Mouse (Mus musculus): ENCODE data around the gene Nelfa. TPM values are rescaled to one million over a fixed set of nuclear protein-coding genes. Genes with fewer than 3 reads are reported as not detected.
"Not testable (repeated sequence)": the region's sequence is repeated elsewhere in the genome, so short reads cannot be mapped to it uniquely, and the experiment has no call there.

The Nelfa gene
- polyA plus RNA-seq, 1 experiment from 2014 or later: 33.5 TPM

GRCm38 (mm10) chr5:33916616-33917015, 19.6 kb downstream of the Nelfa start:
- not testable (repeated sequence) for H3K4me2 ChIP-seq; H3K4me1 ChIP-seq; H3K27ac ChIP-seq (replicated peaks); H3K4me3 ChIP-seq; H3K9ac ChIP-seq; H3K9me3 ChIP-seq; H3K27me3 ChIP-seq (replicated peaks); ATAC-seq (ENCODE audit: extremely low read depth, insufficient number of reproducible peaks, low FRiP score, low TSS enrichment)
- 96% methylated on average over 2 of the region's 2 CpGs for WGBS
- H3K36me3 ChIP-seq: peaks cover 85% of the 10 kb centered on the region

- not testable (repeated sequence) for H3K27ac ChIP-seq (replicated peaks); H3K9ac ChIP-seq; H3K4me2 ChIP-seq; H3K4me1 ChIP-seq; H3K4me3 ChIP-seq; ATAC-seq (ENCODE audit: extremely low read depth, insufficient number of reproducible peaks, low FRiP score, low TSS enrichment); H3K9me3 ChIP-seq; H3K27me3 ChIP-seq (replicated peaks)
- peaks cover 69% of the 10 kb centered on the region for H3K36me3 ChIP-seq
These were observed 21.2 kb downstream of the Nelfa start for GRCm38 (mm10) chr5:33915031-33915430.

- Histone ChIP-seq H3K4me2 (no peak overlapping the region), H3K4me1 (no peaks in the 10 kb centered on the region), H3K27ac (replicated peaks) (no peak overlapping the region), H3K36me3 (peaks cover 56% of the 10 kb centered on the region), H3K27me3 (replicated peaks) (no peaks in the 10 kb centered on the region), H3K9me3 (no peaks in the 10 kb centered on the region), H3K9ac (no peak overlapping the region), H3K4me3 (no peak overlapping the region)
- 88% methylated on average over 9 of the region's 9 CpGs for WGBS
- no peak for ATAC-seq (ENCODE audit: extremely low read depth, insufficient number of reproducible peaks, low FRiP score, low TSS enrichment)
These were observed 33.0 kb downstream of the Nelfa start for GRCm38 (mm10) chr5:33903176-33903575.

GRCm38 (mm10) chr5:33902696-33903095, 33.5 kb downstream of the Nelfa start:
- no peak overlapping the region for H3K4me2 ChIP-seq
- 81% methylated on average over 2 of the region's 2 CpGs for WGBS
- no peaks in the 10 kb centered on the region for H3K9me3 ChIP-seq
- H3K27ac ChIP-seq (replicated peaks): no peak overlapping the region
- H3K4me3 ChIP-seq: no peak overlapping the region
- no peak for ATAC-seq (ENCODE audit: extremely low read depth, insufficient number of reproducible peaks, low FRiP score, low TSS enrichment)
- H3K36me3 ChIP-seq: peaks cover 61% of the 10 kb centered on the region
- H3K9ac ChIP-seq: no peak overlapping the region
- no peaks in the 10 kb centered on the region for H3K4me1 ChIP-seq
- no peaks in the 10 kb centered on the region for H3K27me3 ChIP-seq (replicated peaks)

- no peak for ATAC-seq (ENCODE audit: extremely low read depth, insufficient number of reproducible peaks, low FRiP score, low TSS enrichment)
- Histone ChIP-seq H3K27ac (replicated peaks) (no peak overlapping the region), H3K36me3 (peaks cover 75% of the 10 kb centered on the region), H3K4me3 (no peak overlapping the region), H3K9ac (no peak overlapping the region), H3K4me2 (no peak overlapping the region), H3K27me3 (replicated peaks) (no peaks in the 10 kb centered on the region), H3K4me1 (no peaks in the 10 kb centered on the region), H3K9me3 (no peaks in the 10 kb centered on the region)
- WGBS: 80% methylated on average over 3 of the region's 3 CpGs
These were observed 34.9 kb downstream of the Nelfa start for GRCm38 (mm10) chr5:33901278-33901677.

- 96% methylated on average over 9 of the region's 9 CpGs for WGBS
- no peak for ATAC-seq (ENCODE audit: extremely low read depth, insufficient number of reproducible peaks, low FRiP score, low TSS enrichment)
- H3K27ac ChIP-seq (replicated peaks): no peak overlapping the region
- no peak overlapping the region for H3K4me3 ChIP-seq
- peaks cover 80% of the 10 kb centered on the region for H3K36me3 ChIP-seq
- no peak overlapping the region for H3K9ac ChIP-seq
- no peaks in the 10 kb centered on the region for H3K4me1 ChIP-seq
- no peak overlapping the region for H3K4me2 ChIP-seq
- H3K27me3 ChIP-seq (replicated peaks): no peaks in the 10 kb centered on the region
- H3K9me3 ChIP-seq: no peaks in the 10 kb centered on the region
These were observed 35.4 kb downstream of the Nelfa start for GRCm38 (mm10) chr5:33900701-33901263.

- WGBS: 90% methylated on average over 3 of the region's 3 CpGs
- Histone ChIP-seq H3K9ac (no peak overlapping the region), H3K4me3 (no peak overlapping the region), H3K4me2 (no peak overlapping the region), H3K27ac (replicated peaks) (no peak overlapping the region), H3K27me3 (replicated peaks) (no peaks in the 10 kb centered on the region), H3K9me3 (no peaks in the 10 kb centered on the region), H3K36me3 (peaks cover 86% of the 10 kb centered on the region), H3K4me1 (no peaks in the 10 kb centered on the region)
- ATAC-seq (ENCODE audit: extremely low read depth, insufficient number of reproducible peaks, low FRiP score, low TSS enrichment): no peak
These were observed 36.1 kb downstream of the Nelfa start for GRCm38 (mm10) chr5:33900101-33900500.

- Histone ChIP-seq H3K36me3 (peaks cover 95% of the 10 kb centered on the region), H3K4me3 (no peak overlapping the region), H3K9me3 (no peaks in the 10 kb centered on the region), H3K9ac (no peak overlapping the region), H3K27me3 (replicated peaks) (no peaks in the 10 kb centered on the region), H3K27ac (replicated peaks) (no peak overlapping the region), H3K4me2 (no peak overlapping the region), H3K4me1 (no peaks in the 10 kb centered on the region)
- 90% methylated on average over 3 of the region's 3 CpGs for WGBS
- ATAC-seq (ENCODE audit: extremely low read depth, insufficient number of reproducible peaks, low FRiP score, low TSS enrichment): no peak
These were observed 37.0 kb downstream of the Nelfa start for GRCm38 (mm10) chr5:33899245-33899644.

GRCm38 (mm10) chr5:33898671-33899070, 37.5 kb downstream of the Nelfa start:
- Histone ChIP-seq H3K4me1 (no peaks in the 10 kb centered on the region), H3K36me3 (peaks cover 98% of the 10 kb centered on the region), H3K27me3 (replicated peaks) (no peaks in the 10 kb centered on the region), H3K9me3 (no peaks in the 10 kb centered on the region), H3K4me3 (no peak overlapping the region), H3K27ac (replicated peaks) (no peak overlapping the region), H3K4me2 (no peak overlapping the region), H3K9ac (no peak overlapping the region)
- 88% methylated on average over 9 of the region's 9 CpGs for WGBS
- no peak for ATAC-seq (ENCODE audit: extremely low read depth, insufficient number of reproducible peaks, low FRiP score, low TSS enrichment)

GRCm38 (mm10) chr5:33897158-33897557, 39.1 kb downstream of the Nelfa start:
- Histone ChIP-seq H3K27ac (replicated peaks) (no peak overlapping the region), H3K27me3 (replicated peaks) (no peaks in the 10 kb centered on the region), H3K36me3 (peaks cover 100% of the 10 kb centered on the region), H3K4me3 (no peak overlapping the region), H3K4me1 (no peaks in the 10 kb centered on the region), H3K9me3 (no peaks in the 10 kb centered on the region), H3K4me2 (no peak overlapping the region), H3K9ac (no peak overlapping the region)
- ATAC-seq (ENCODE audit: extremely low read depth, insufficient number of reproducible peaks, low FRiP score, low TSS enrichment): no peak
- WGBS: 89% methylated on average over 2 of the region's 2 CpGs

GRCm38 (mm10) chr5:33895116-33895515, 41.1 kb downstream of the Nelfa start:
- no peaks in the 10 kb centered on the region for H3K27me3 ChIP-seq (replicated peaks)
- no peak overlapping the region for H3K9ac ChIP-seq
- no peak overlapping the region for H3K4me2 ChIP-seq
- H3K9me3 ChIP-seq: no peaks in the 10 kb centered on the region
- H3K36me3 ChIP-seq: peaks cover 100% of the 10 kb centered on the region
- 84% methylated on average over 9 of the region's 9 CpGs for WGBS
- H3K4me1 ChIP-seq: no peaks in the 10 kb centered on the region
- no peak overlapping the region for H3K4me3 ChIP-seq
- H3K27ac ChIP-seq (replicated peaks): no peak overlapping the region
- ATAC-seq (ENCODE audit: extremely low read depth, insufficient number of reproducible peaks, low FRiP score, low TSS enrichment): no peak

- no peak for ATAC-seq (ENCODE audit: extremely low read depth, insufficient number of reproducible peaks, low FRiP score, low TSS enrichment)
- 91% methylated on average over 6 of the region's 6 CpGs for WGBS
These were observed 42.8 kb downstream of the Nelfa start for GRCm38 (mm10) chr5:33893406-33893805.

More at GRCm38 (mm10) chr5:33893406-33893805, 42.8 kb downstream of the Nelfa start:
- Histone ChIP-seq H3K27me3 (replicated peaks) (no peaks in the 10 kb centered on the region), H3K9me3 (no peaks in the 10 kb centered on the region), H3K9ac (no peak overlapping the region), H3K4me2 (no peak overlapping the region), H3K36me3 (peaks cover 100% of the 10 kb centered on the region), H3K4me3 (no peak overlapping the region), H3K27ac (replicated peaks) (no peak overlapping the region), H3K4me1 (no peaks in the 10 kb centered on the region)

All from heart, embryonic 13.5 days (tissue).